Mouse (Mus musculus) heart, embryonic 11.5 days (tissue): Measurements from ENCODE around the gene 6030468B19Rik. TPM values are rescaled to one million over a fixed set of nuclear protein-coding genes. Genes with fewer than 3 reads are reported as not detected.

ENCODE experiments used
- ATAC-seq: fragments of 200-750 bp; cut with Nextera tagmentation; replicated peaks from 2 replicates; pipeline ENCODE4 v1.8.0; 2017; ENCODE audit warnings: moderate library complexity; ENCODE audit not compliant: insufficient number of reproducible peaks, low FRiP score, low TSS enrichment
- H3K27ac ChIP-seq: fragments of 300-500 bp; sonication (generic); 2 replicates; pipeline ENCODE4 v1.5.1; 2014; ENCODE audit warnings: mild to moderate bottlenecking, low read depth, low read length
- H3K27me3 ChIP-seq: fragments of 300-500 bp; sonication (generic); 2 replicates; pipeline ENCODE4 v1.6.1; 2014; ENCODE audit warnings: mild to moderate bottlenecking, low read length, mixed read lengths; ENCODE audit not compliant: control insufficient read depth, insufficient read depth
- H3K36me3 ChIP-seq: fragments of 300-500 bp; sonication (generic); 2 replicates; pipeline ENCODE4 v1.6.1; 2014; ENCODE audit warnings: mild to moderate bottlenecking, low read length, moderate library complexity, mixed read lengths; ENCODE audit not compliant: control insufficient read depth, insufficient read depth
- H3K4me1 ChIP-seq: fragments of 300-500 bp; sonication (generic); 2 replicates; pipeline ENCODE4 v1.6.1; 2014; ENCODE audit warnings: low read length; ENCODE audit not compliant: control insufficient read depth, insufficient read depth
- H3K4me2 ChIP-seq: fragments of 300-500 bp; sonication (generic); 2 replicates; pipeline ENCODE4 v1.6.1; 2014; ENCODE audit warnings: mild to moderate bottlenecking, moderate library complexity
- H3K4me3 ChIP-seq: fragments of 300-500 bp; sonication (generic); 2 replicates; pipeline ENCODE4 v1.5.1; 2014; ENCODE audit warnings: low read depth, low read length
- H3K9ac ChIP-seq: fragments of 300-500 bp; sonication (generic); 2 replicates; pipeline ENCODE4 v1.6.1; 2014; ENCODE audit warnings: mild to moderate bottlenecking, low read depth, low read length, moderate library complexity
- H3K9me3 ChIP-seq: fragments of 300-500 bp; sonication (generic); replicated peaks from 2 replicates; pipeline ENCODE4 v1.6.1; 2016; ENCODE audit warnings: low read length; ENCODE audit not compliant: control insufficient read depth
- WGBS: fragments of 180-500 bp; shearing (Covaris S2); extraction: QIAGEN DNeasy Blood & Tissue Kit; methylation state at CpG from one replicate; pipeline ENCODE4 v1.1.7; 2014; ENCODE audit not compliant: insufficient replicate concordance; 5-methylcytosine and 5-hydroxymethylcytosine counted together
- polyA plus RNA-seq: library from polyadenylated mRNA; unstranded; fragments of >200 nt; fragmentation: Nextera tagmentation; extraction: Ambion mirVana; gene quantifications from 2 replicates; pipeline ENCODE4 v1.2.1, GENCODE M21; 2014

6030468B19Rik gene
- polyA plus RNA-seq, 1 experiment from 2014 or later = 3.9 TPM

DNA sequence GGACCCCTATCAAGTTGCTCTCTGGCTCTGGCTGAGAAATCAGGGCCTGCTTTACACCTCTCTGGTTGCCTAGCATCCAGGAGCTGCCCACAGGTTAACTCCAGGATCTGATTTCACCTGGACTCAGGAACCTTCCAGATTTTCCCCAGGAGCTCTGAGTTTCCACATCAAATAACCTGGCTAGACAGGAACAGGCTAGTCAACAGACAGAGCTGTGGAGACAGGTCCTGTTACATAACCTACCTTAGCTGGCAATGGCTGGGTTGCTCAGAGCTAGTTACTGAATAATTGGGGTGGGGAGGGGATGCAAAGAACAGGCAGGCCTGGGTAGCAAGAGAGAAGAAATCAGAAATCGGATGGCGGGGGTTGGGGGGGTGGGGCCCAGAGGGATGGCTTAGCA lies 47.5 kb downstream of the 6030468B19Rik start:
- no peak overlapping the region for H3K9ac ChIP-seq
- WGBS = 68% methylated on average over 2 of the region's 2 CpGs
- H3K9me3 ChIP-seq = no peaks in the 10 kb centered on the region
- no peak overlapping the region for H3K4me3 ChIP-seq
- ATAC-seq = no peak
- H3K4me2 ChIP-seq = no peak overlapping the region
- H3K27me3 ChIP-seq = no peaks in the 10 kb centered on the region
- peaks cover 15% of the 10 kb centered on the region for H3K4me1 ChIP-seq
- no peak overlapping the region for H3K27ac ChIP-seq
- no peaks in the 10 kb centered on the region for H3K36me3 ChIP-seq

DNA sequence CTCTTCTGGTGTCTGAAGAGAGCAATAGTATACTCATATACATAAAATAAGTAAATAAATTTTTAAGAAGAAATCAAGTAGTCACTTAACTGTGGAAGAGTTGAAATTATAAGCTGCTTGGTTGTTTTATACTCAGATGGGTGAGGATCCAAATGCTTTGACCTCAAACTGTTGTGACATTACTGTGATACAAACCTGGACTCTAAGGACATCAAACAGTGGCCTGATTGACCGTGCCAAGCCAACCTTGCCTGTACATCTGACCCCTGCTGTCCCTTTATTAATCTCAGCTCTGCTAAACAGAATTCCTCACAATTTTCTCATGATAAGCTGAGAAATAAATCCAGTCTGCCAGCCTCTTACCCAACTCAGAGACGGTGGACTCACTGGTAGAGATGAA lies 48.2 kb downstream of the 6030468B19Rik start:
- H3K9ac ChIP-seq = no peak overlapping the region
- no peak overlapping the region for H3K4me2 ChIP-seq
- H3K36me3 ChIP-seq = no peaks in the 10 kb centered on the region
- no peaks in the 10 kb centered on the region for H3K9me3 ChIP-seq
- H3K27ac ChIP-seq = no peak overlapping the region
- H3K4me1 ChIP-seq = peaks cover 21% of the 10 kb centered on the region
- H3K27me3 ChIP-seq = no peaks in the 10 kb centered on the region
- ATAC-seq = no peak
- 83% methylated on average over 2 of the region's 2 CpGs for WGBS
- H3K4me3 ChIP-seq = no peak overlapping the region

DNA sequence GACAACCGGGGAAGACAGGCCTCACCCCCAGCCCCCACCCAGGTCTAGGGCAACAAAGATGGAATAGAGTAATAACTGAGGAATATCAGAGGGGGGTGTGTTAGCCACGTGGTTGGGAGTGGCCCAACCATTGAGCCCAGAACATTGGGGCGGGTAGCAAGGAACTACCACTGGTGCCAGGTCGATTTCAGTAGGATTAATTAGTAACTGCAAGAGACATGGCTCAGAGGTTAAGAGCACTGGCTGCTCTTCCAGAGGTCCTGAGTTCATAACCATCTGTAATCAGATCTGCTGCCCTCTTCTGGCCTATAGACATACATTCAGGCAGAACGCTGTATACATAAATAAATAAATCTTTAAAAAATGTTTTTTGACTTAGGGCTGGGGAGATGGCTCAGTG lies 49.2 kb downstream of the 6030468B19Rik start:
- no peaks in the 10 kb centered on the region for H3K27me3 ChIP-seq
- H3K9me3 ChIP-seq = no peaks in the 10 kb centered on the region
- no peak overlapping the region for H3K4me3 ChIP-seq
- no peak overlapping the region for H3K4me2 ChIP-seq
- ATAC-seq = no peak
- 50% methylated on average over 5 of the region's 5 CpGs for WGBS
- no peak overlapping the region for H3K27ac ChIP-seq
- no peaks in the 10 kb centered on the region for H3K36me3 ChIP-seq
- peaks cover 21% of the 10 kb centered on the region for H3K4me1 ChIP-seq
- no peak overlapping the region for H3K9ac ChIP-seq

DNA sequence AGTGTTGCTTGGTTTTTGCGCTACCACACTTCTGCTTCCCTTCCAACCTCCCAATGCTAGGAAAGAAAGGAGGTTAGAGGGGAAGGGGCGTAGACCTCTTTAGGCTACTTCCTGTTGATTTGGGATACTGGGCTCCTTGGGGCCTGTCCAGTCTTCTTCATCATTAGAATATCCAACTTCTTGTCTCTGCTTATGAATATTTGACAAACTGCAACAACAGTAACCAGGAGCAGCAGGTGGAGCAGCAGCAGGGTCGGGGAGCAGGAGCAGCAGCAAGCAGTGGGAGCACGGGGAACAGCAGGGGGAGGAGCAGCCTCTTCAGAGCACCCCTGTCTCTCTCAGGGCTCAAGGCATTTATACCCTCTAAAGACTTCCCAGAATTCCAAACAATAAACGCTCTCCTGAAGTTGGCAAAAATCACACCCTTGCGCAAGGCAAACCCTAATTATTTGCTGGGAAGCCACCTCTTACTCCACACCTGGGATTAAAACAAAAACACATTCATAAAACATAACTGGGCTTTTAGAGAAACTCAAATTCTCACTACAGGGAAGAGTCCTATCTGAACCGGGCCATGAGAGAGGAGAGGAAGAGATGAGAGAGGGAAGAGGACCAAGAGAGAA lies 50.2 kb downstream of the 6030468B19Rik start:
- H3K27ac ChIP-seq = peak overlapping the region; percentile 84
- H3K4me3 ChIP-seq = peak overlapping the region; percentile 66; the same call in 1 of the 2 replicates
- H3K4me2 ChIP-seq = peak overlapping the region; percentile 78
- no peak for ATAC-seq
- H3K4me1 ChIP-seq = peaks cover 21% of the 10 kb centered on the region
- WGBS = 83% methylated on average over 7 of the region's 7 CpGs
- H3K36me3 ChIP-seq = peaks cover 1% of the 10 kb centered on the region; the same call in 1 of the 2 replicates
- H3K27me3 ChIP-seq = no peaks in the 10 kb centered on the region
- peak overlapping the region; percentile 68 for H3K9ac ChIP-seq
- no peaks in the 10 kb centered on the region for H3K9me3 ChIP-seq

DNA sequence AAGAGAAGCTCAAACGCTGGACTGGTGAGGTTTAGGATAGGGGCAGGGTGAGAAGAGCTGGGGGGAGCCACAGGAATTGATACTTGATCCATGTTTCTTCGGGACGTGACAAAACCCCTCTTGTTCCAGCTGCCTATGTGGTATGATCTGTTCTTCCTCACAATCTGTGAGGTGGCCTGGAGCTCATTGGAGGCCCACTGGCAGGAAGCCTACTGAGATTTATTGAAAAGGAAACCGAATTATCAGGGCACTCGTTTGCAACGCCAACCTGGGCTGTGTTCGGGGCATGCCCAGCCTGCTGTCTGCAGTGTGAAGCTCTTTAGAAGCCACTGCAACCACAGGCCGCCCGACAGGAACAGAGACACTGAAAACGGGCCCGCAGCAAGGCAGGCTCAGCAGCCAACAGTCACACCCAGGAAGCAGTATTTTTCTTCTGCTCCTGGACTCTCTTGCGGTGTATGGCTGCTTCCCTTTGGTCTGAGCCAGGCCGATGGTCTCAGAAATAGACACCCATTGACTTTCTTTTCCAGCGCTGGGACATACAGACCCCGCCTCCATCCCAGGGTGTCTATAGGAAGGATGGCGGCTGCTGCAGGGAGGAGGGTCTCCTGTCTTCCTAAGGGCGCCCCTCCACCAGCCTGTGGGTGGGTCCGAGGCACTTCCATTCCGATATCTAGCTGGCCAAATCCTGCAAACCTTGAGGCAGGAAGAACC lies 51.0 kb downstream of the 6030468B19Rik start:
- 11% methylated on average over 19 of the region's 19 CpGs for WGBS

DNA sequence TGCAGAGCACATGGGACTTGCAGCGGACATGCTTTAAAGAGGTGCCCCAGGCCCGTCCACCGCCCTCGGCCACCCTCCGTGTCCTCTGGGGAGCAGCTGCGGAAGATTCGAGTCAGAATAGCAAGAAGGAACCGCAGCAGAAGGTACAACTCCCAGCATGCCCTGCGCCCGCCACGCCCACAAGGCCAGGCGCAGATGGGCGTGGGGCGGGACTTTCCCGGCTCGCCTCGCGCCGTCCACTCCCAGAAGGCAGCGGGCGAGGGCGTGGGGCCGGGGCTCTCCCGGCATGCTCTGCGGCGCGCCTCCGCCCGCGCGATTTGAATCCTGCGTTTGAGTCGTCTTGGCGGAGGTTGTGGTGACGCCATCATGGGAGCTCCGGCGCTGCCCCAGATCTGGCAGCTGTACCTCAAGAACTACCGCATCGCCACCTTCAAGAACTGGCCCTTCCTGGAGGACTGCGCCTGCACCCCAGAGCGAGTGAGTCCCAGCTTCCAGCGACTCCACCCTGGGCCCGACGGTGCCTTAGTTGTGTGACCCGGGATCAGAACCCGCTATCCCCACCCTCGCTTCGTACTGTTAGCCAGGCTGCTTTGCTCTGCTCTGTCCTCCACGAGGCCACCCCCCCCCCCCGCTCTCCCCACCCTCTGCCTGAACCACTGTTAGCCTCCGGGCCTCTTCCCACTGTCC lies 51.7 kb downstream of the 6030468B19Rik start, which contains the start of gene Birc5:
Birc5 (plus strand) TSS at position 267 of the 687 bp plus-strand sequence.
- H3K27ac ChIP-seq = peak within 1 kb of the TSS; percentile 84
- H3K27me3 ChIP-seq = no peaks in the 10 kb centered on the region
- peaks cover 15% of the 10 kb centered on the region for H3K36me3 ChIP-seq
- peak; percentile 92 for ATAC-seq
- peak within 1 kb of the TSS; percentile 78 for H3K4me2 ChIP-seq
- WGBS = 0% methylated on average over 44 of the region's 51 CpGs
- H3K9ac ChIP-seq = peak within 1 kb of the TSS; percentile 86
- H3K4me1 ChIP-seq = peaks cover 21% of the 10 kb centered on the region
- peak within 1 kb of the TSS; percentile 66 for H3K4me3 ChIP-seq
- no peaks in the 10 kb centered on the region for H3K9me3 ChIP-seq

More for the DNA sequence above, 51.0 kb downstream of the 6030468B19Rik start:
- no peaks in the 10 kb centered on the region for H3K9me3 ChIP-seq
- peak overlapping the region; percentile 68 for H3K9ac ChIP-seq
- H3K36me3 ChIP-seq = peaks cover 8% of the 10 kb centered on the region
- no peaks in the 10 kb centered on the region for H3K27me3 ChIP-seq
- H3K4me1 ChIP-seq = peaks cover 21% of the 10 kb centered on the region
- ATAC-seq = peak; percentile 62
- peak overlapping the region; percentile 78 for H3K4me2 ChIP-seq
- H3K27ac ChIP-seq = peak overlapping the region; percentile 84
- peak overlapping the region; percentile 66 for H3K4me3 ChIP-seq

DNA sequence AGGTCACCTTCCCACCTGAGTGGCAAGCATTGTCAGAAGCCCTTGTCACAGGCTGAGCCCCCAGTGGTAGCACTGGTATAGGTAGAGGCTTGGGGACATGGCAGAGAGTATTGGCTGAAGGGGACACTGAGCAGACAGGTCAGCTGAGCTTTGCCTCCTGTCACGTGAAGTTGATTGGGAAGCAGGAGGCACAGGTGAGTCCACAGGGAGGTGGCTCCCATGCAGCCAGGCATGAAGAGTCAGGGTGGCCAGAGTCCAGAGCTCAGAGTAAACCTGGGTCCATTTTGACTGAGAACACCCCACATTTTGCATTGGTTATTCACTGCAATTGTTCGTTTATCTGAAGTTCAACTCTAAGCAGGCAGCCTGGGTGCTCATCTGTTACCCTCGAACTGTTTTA lies 55.4 kb downstream of the 6030468B19Rik start:
- H3K4me2 ChIP-seq = no peak overlapping the region
- H3K4me1 ChIP-seq = peaks cover 17% of the 10 kb centered on the region
- no peak overlapping the region for H3K9ac ChIP-seq
- 85% methylated on average over 3 of the region's 3 CpGs for WGBS
- no peaks in the 10 kb centered on the region for H3K27me3 ChIP-seq
- ATAC-seq = no peak
- H3K4me3 ChIP-seq = no peak overlapping the region
- H3K9me3 ChIP-seq = no peaks in the 10 kb centered on the region
- peaks cover 35% of the 10 kb centered on the region for H3K36me3 ChIP-seq
- H3K27ac ChIP-seq = no peak overlapping the region

DNA sequence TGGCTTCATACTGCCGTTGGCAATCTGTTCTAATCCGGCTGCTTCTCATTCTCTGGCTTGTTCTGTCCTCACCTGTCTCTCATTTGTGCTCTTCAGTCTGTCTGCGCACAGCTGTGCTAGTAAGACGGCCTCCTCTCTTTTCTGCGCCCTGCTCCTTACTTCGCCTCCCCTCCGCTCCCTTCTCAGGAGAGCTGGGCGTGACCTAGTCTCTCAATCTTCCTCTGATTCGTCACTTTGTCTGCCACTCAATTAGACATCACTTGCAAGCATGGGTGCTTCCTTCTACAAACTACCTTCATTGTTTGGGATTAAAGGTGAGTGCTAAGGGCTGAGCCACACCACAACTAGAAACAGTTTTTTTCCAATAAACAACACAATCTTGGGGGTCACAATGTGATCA lies 56.8 kb downstream of the 6030468B19Rik start:
- no peak overlapping the region for H3K4me3 ChIP-seq
- no peak overlapping the region for H3K27ac ChIP-seq
- H3K4me1 ChIP-seq = peaks cover 11% of the 10 kb centered on the region
- no peak for ATAC-seq
- H3K9ac ChIP-seq = no peak overlapping the region
- 91% methylated on average over 9 of the region's 9 CpGs for WGBS
- peaks cover 4% of the 10 kb centered on the region; the same call in 1 of the 2 replicates for H3K27me3 ChIP-seq
- H3K9me3 ChIP-seq = no peaks in the 10 kb centered on the region
- peaks cover 35% of the 10 kb centered on the region for H3K36me3 ChIP-seq
- no peak overlapping the region for H3K4me2 ChIP-seq
